Mouse (Mus musculus) embryonic fibroblast, embryonic 13.5 days (primary cell): ENCODE measurements around the gene Npepps.

ENCODE experiments used
- CTCF ChIP-seq: IDR thresholded peaks from 2 replicates; pipeline ENCODE4 v1.5.1; 2011; ENCODE audit warnings: mild to moderate bottlenecking, control low read depth, low read length, moderate library complexity, borderline replicate concordance; ENCODE audit not compliant: insufficient read depth
- POLR2A ChIP-seq: IDR thresholded peaks from 2 replicates; pipeline ENCODE4 v1.6.1; 2011; ENCODE audit warnings: low read depth, mild to moderate bottlenecking, control low read depth, low read length, moderate library complexity

DNA sequence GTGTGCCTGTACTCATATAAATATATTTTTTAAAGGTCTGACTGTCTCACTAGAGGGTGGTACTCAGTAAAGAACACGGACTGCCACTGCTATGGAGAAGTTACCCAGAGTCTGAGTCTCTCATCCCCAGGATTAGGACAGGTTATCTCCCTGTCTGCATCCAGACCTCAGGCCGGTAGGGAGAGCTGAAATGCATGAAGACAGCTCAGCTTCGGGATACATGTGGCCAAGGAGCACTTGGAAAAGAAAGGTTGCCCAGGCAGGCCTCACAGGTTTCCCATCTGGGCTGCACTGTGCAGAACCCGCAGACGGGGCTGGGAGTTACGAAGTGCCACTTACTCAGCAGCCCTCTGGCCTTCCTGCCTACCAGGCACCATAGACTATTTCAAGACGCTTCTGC, 123.4 kb downstream of the Npepps start:
- TF ChIP-seq POLR2A (no peak), CTCF (no peak)
